Mouse (Mus musculus) lung, postnatal 0 days (tissue): ENCODE results near the gene Gm2026. TPM values are rescaled to one million over a fixed set of nuclear protein-coding genes. Genes with fewer than 3 reads are reported as not detected.
"Not testable (repeated sequence)": the region's sequence is repeated elsewhere in the genome, so short reads cannot be mapped to it uniquely, and the experiment has no call there.

Experiments used
- ATAC-seq: fragments of 200-750 bp; cut with Nextera tagmentation; 2 replicates; pipeline ENCODE4 v1.8.0; 2017; ENCODE audit warnings: moderate library complexity
- DNase-seq: peaks from one replicate; pipeline ENCODE4 v3.0.0-alpha.2; 2016; ENCODE audit warnings: low spot score
- H3K27ac ChIP-seq: fragments of 300-500 bp; sonication (generic); 2 replicates; pipeline ENCODE4 v1.5.1; 2014; ENCODE audit warnings: antibody characterized with exemption, mild to moderate bottlenecking, low read length, mixed read lengths
- H3K27me3 ChIP-seq: fragments of 300-500 bp; sonication (generic); replicated peaks from 2 replicates; pipeline ENCODE4 v1.6.1; 2014; ENCODE audit warnings: low read length, mixed read lengths; ENCODE audit not compliant: insufficient read depth
- H3K36me3 ChIP-seq: fragments of 300-500 bp; sonication (generic); 2 replicates; pipeline ENCODE4 v1.6.1; 2014; ENCODE audit warnings: low read length, mixed read lengths; ENCODE audit not compliant: insufficient read depth
- H3K4me1 ChIP-seq: fragments of 300-500 bp; sonication (generic); 2 replicates; pipeline ENCODE4 v1.6.1; 2014; ENCODE audit warnings: antibody characterized with exemption, low read depth, low read length, mixed read lengths; ENCODE audit not compliant: insufficient read depth
- H3K4me2 ChIP-seq: fragments of 300-500 bp; sonication (generic); replicated peaks from 2 replicates; pipeline ENCODE4 v1.6.1; 2014; ENCODE audit warnings: low read depth, mild to moderate bottlenecking, low read length, moderate library complexity, mixed read lengths
- H3K4me3 ChIP-seq: fragments of 300-500 bp; sonication (generic); 2 replicates; pipeline ENCODE4 v1.5.1; 2014; ENCODE audit warnings: low read depth, low read length
- H3K9ac ChIP-seq: fragments of 300-500 bp; sonication (generic); replicated peaks from 2 replicates; pipeline ENCODE4 v1.6.1; 2014; ENCODE audit warnings: low read depth, mild to moderate bottlenecking
- H3K9me3 ChIP-seq: fragments of 300-500 bp; sonication (generic); 2 replicates; pipeline ENCODE4 v1.6.1; 2016; ENCODE audit warnings: low read length, mixed read lengths
- WGBS: fragments of 180-500 bp; shearing (Covaris S2); extraction: QIAGEN DNeasy Blood & Tissue Kit; methylation state at CpG from one replicate; pipeline ENCODE4 v1.1.7; 2014; 5-methylcytosine and 5-hydroxymethylcytosine counted together
- polyA plus RNA-seq: library from polyadenylated mRNA; unstranded; fragments of >200 nt; fragmentation: Nextera tagmentation; extraction: Ambion mirVana; gene quantifications from 2 replicates; pipeline ENCODE4 v1.2.1, GENCODE M21; 2015

Gm2026 gene
- 11.4 and 12.5 TPM in 2 replicates for polyA plus RNA-seq

DNA sequence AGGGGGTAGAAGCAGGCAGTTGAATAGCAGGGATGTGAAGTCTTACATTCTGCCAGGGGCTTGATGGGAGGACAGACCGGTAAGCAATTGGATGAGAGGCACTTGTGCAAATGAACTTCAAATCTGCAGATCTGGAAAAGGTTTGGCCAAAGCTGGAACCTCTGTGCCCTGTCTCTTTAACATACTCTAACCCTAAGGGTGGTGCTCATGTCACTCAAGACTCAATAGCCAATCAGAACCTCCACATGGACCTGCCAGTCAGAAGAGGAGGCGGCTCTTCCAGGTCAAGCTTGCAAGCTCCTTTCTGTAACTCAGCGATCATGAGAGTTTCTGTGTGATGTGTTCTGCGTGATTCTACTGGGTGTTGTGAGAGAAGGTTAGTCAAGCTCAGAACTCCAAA lies at the start of gene Gm2026:
Gm2026 (plus strand) TSS at position 301 of the 400 bp plus-strand sequence.
- not testable (repeated sequence) for H3K36me3 ChIP-seq, H3K9me3 ChIP-seq, H3K4me3 ChIP-seq, H3K27me3 ChIP-seq, DNase-seq, ATAC-seq, H3K4me1 ChIP-seq, H3K4me2 ChIP-seq, H3K9ac ChIP-seq, H3K27ac ChIP-seq
- WGBS = no CpG with 5 or more reads among the region's 4 CpGs

DNA sequence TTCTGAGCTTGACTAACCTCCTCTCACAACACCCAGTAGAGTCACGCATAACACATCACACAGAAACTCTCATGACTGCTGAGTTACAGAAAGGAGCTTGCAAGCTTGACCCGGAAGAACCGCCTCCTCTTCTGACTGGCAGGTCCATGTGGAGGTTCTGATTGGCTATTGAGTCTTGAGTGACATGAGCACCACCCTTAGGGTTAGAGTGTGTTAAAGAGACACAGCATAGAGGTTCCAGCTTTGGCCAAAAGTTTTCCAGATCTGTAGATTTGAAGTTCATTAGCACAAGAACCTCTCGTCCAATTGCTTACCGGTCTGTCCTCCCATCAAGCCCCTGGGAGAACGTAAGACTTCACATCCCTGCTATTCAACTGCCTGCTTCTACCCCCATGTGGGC lies 34.1 kb upstream of the Gm2026 start, which contains the start of gene Zfp966:
Zfp966 (minus strand) TSS at position 101 of the 400 bp plus-strand sequence.
- not testable (repeated sequence) for DNase-seq, H3K4me1 ChIP-seq, H3K36me3 ChIP-seq, H3K9ac ChIP-seq, H3K9me3 ChIP-seq, ATAC-seq, H3K27me3 ChIP-seq, H3K27ac ChIP-seq, H3K4me2 ChIP-seq, H3K4me3 ChIP-seq
- WGBS = no CpG with 5 or more reads among the region's 6 CpGs

Other genes with a start within 250 kb of the Gm2026 start
- gene Gm2007, start 223.8 kb upstream of the Gm2026 start, polyA plus RNA-seq = not detected in 2 replicates
- 1.8 and 2.5 TPM in 2 replicates for gene Gm14288, start 164.2 kb upstream of the Gm2026 start, polyA plus RNA-seq
- 11.3 and 14.7 TPM in 2 replicates for gene Gm6710, start 96.1 kb upstream of the Gm2026 start, polyA plus RNA-seq
- 0.70 and 0.89 TPM in 2 replicates for gene Zfp966, start 34.2 kb upstream of the Gm2026 start, polyA plus RNA-seq
- gene Gm2004, start 184.5 kb downstream of the Gm2026 start, polyA plus RNA-seq = 0.53 and 0.56 TPM in 2 replicates